Mouse (Mus musculus) lung, postnatal 10 days (tissue): ENCODE data around the gene Zscan4-ps1.
"Not testable (repeated sequence)": the region's sequence is repeated elsewhere in the genome, so short reads cannot be mapped to it uniquely, and the experiment has no call there.

ENCODE experiments used
- DNase-seq: peaks from one replicate; pipeline ENCODE4 v3.0.0; 2021

Gene Zscan4-ps1

GRCm38 (mm10) chr7:11069591-11069990, at the start of gene Zscan4-ps1:
TSS of gene Zscan4-ps1 (minus strand) at chr7:11069691.
- not testable (repeated sequence) for DNase-seq
